Mouse (Mus musculus): ENCODE results near the gene Sstr3.

Gene Sstr3

DNA sequence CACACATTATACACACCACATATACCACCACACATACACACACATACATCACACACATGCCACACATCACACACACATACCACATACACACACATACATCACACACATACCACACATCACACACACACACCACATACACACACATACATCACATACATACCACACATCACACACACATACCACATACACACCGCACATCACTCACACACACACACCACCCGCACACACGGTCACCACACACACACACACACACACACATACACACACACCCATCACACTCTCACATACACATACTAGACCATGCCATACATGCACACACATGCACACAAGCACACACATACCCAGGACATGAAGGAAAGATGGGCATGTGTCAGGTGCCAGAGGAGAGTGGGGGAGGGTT lies 18.9 kb upstream of the Sstr3 start:
- DNase-seq (ENCODE audit: low read depth, low spot score): no peak

DNA sequence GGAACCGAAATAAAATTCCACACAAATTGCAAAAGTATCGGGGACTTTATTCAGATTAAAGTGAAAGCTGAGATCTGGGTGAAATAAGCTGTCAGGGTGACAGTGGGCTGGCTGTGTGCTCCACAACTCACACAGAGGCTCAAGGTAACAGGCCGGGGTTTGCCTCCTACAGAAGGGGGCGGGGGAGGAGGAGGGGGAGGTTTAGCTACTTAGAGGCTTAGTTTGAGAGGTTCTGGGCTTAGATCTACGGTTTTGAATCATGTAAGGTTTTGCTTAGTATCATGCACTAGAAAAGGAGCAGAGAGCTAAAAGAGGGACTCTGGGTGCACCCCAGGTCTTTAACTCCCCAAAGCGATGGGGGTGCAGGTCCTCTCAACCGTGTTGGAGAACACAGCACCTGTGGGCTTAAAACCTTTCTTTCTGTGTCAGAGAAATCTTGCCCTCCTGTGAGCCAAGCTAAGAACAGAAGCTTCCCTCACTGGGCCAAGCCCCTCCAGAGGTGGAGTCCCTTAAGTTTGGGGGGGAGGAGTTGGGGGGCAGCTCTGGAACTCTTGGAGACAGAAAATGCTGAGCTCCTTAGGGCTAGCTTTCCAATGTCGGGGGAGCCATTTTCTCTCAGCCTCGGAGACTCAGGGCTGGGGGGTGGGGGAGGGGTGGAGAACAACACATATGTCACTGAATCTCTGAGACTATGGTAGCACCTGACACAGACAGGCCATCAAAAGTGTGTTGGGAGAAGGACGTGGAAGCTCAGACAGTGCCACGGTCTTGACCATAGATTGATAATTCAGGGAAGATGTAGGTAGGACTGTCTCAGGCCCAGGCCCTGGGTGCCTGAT lies 14.9 kb upstream of the Sstr3 start:
- DNase-seq (ENCODE audit: low read depth, low spot score): no peak

DNA sequence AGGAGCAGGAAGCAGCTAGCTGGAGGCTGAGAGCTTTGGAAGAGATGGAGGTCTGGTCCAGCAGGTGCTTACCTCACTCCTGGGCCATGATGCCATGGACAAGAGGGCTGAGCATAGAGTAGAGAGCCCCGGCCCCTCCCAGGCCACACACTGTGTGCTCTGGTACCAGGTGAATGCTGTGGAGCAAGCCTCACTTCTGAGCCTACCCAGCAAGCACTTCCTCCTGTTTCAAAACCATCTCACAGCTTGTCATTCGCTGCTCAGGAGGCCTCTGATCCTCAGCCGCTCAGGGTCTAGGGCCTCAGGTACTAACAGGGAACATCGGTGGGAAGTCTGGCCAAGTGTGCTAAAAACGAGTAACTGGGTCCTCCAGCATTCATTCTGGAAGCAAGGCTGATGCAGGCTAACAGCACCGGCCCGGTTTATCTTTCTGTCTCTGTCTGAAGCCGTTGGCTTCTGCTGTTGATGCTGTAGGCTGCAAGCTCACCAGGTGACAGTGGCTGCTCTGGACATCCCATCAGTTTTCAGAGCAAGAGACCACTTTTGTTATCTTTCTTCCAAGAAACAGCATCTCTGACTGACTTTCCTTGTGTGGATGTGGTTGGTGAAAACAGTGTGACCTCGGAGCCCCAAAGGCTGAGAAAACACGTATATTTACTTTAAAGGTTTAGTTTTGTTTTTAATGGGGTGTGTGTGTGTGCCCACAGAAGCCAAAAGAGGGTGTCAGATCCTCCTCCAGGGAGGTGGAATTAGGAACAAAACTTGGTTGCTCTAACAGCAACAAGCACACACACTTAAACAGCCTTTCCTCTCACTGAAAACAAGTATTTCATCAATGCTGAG lies 13.4 kb upstream of the Sstr3 start:
- no peak for DNase-seq (ENCODE audit: low read depth, low spot score)

DNA sequence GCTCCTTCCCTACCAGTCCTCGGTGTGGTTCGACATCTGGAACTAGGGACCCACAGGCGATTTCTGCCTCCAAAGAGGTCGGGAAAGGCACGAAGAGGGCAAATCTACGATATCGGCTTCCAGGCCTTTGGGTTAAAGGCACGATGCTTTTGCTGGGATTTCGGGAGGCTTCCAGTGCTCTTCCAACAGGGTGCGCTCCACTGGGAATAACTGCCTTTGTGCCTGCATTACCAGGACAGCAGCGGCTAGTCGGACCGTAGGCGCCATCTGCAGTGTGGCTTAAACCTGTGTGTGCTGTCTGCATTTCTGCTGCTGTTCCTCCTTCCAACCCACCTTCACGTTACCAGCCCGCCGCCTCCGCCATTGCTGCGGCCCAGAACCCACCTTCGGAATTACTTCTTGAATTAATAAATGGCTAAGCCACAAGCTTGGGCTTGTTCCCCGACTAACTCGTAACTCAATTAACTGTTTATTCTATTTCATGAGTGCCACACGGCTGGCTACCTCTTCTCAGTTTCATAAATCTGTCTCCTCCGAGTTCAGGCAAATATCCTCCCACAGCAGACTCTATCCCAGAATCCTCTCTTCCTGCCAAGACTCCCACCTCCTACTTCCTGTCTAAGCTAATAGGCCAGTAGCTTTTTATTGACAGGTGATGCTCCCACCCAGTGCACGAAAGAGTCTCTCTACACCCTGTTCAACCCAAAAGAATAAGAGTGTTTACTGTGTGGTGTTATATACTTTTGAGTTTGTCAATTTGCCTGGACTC lies 10.2 kb upstream of the Sstr3 start:
- peak; percentile 86 for DNase-seq (ENCODE audit: low read depth, low spot score)

DNA sequence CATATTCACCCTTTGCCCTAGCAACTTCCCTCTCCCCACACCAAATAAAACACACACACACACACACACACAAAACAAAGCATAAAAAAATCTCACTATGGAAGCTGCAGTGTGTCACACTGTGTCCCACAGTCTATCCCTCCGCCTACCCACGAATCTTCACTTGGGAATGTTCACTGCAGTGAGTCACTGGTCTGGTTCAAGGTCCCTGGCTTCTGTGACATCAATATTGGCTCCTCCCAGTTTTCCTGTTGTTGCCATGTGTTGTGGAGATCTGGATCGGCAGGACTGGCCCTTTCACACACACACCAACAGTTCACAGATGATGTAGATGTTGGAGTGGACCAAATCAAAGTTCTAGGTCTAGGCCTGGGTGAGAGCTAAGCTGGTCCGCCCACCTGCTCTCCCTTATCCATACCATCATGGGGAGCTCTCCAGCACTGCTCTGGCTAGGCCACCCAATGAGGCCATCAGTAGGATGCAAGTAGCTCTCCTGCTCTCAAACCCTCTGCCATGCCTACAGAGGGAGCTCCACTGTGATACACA lies 4.8 kb upstream of the Sstr3 start:
- DNase-seq (ENCODE audit: low read depth, low spot score): peak; percentile 18

DNA sequence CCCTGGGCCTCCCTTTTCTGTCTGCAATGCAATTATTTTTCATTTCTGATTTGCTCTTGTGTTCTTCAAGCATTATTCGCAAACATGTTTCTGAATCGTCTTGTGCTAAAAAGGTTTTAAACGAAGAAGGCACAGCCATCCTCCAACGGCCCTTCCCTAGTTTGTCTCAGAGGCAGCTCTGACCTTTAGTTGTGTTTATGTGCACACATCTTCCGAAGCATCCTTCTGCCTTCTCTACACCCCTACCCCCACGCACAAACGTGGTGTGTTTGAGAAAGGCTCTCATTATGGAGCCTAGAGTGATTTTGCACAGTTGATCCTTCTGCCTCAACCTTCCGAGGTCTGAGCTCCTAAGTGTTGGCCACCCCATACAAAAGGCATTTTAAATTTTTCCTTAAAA lies 4.2 kb upstream of the Sstr3 start:
- no peak for DNase-seq (ENCODE audit: low read depth, low spot score)

DNA sequence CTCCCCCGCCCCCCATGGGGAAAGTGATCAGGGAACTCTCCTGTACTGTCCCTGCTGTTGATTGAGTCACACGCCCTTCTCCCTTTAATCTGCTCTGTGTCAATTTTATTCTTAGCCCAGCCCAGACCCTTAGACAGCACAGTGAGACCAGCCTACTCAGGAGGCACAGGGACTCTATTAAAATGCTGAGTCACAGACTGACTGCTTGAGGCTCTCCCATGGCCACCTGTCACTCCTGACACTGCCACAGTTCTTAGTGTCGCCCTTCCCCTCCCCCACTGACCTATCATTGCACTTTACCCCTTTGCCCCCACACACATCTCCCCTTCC lies 3.8 kb upstream of the Sstr3 start:
- DNase-seq (ENCODE audit: low read depth, low spot score): peak; percentile 69

DNA sequence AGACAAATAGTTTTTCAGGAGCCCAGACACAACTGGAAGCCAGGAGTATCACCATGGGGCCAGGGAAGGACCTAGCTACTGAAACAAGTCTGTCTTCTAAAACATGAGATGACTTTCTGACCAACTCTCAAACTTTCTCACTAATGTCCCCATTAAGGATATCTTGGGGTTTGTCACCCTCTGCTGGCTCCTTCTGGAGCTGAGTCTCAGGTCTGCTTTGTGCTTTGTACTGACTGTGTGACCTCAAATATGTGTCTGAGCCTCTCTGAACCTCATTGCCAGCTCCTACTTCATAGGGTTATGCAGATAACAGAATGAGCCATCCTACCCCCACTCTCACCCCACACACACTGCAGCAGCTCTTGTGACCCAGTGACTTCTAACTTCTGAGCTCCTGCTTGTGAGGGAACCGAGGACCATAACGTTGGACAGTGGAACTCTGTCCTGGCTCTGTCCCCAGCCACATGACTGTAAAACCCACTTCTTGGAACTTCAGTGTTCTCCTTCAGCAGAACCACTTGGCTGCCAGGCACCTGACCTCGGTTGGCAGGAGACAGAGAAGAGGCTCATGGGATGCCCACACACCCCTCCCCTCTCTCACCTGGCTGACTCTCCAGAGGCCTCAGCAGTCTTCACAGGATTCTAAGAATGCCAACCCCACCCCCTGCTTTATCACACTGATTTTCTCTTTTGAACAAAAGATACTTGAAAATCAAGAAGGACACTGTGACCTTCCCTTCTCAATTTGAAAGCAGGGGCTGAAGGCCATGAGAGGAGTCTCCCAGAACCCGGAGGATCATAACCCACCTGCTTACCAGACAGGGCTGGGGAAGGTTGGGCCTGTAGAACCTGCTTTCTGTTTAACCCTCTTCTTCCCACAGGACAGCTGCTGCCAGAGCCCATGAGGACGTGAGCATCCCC lies 3.2 kb upstream of the Sstr3 start:
- DNase-seq (ENCODE audit: low read depth, low spot score): peak; percentile 35

DNA sequence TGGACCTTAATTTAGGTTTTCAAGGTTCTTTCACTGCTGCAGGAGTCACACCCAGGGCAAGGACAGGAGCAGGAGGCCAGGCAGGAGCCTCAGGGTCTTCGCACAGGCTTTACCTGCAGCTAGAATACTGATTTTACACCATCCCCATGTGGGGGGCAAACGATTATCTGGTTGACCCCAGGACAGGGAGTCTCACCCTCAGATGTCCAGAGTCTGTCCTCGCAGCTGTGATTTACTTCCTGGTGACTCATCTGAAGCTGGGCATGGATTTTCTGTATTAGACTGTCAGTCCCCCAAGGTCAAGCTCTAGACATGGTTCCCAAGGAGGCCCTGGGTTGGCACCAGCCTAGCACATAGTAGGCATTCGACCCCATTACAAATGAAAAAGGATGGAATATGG lies 1.6 kb upstream of the Sstr3 start:
- no peak for DNase-seq (ENCODE audit: low read depth, low spot score)

DNA sequence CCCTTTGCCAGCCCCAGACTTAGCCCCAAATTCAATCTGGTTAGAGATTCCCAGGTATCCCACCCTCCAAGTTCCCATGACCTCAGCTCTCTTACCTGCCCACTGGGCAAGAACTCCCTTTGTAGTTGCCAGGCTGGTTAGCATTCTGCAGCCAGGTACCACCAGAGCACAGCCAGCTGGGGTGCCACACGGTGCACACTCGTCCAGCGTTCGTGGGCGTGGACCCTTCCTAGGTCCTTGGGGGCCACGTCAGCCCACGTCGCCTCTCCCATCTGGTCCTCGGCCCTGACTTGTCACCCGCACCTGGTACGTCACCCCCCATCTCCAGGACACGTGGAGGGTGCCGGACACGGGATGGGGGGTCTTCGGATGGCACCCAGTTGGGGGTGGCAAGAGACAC lies 444 bp downstream of the Sstr3 start:
- no peak for DNase-seq (ENCODE audit: low read depth, low spot score)

DNA sequence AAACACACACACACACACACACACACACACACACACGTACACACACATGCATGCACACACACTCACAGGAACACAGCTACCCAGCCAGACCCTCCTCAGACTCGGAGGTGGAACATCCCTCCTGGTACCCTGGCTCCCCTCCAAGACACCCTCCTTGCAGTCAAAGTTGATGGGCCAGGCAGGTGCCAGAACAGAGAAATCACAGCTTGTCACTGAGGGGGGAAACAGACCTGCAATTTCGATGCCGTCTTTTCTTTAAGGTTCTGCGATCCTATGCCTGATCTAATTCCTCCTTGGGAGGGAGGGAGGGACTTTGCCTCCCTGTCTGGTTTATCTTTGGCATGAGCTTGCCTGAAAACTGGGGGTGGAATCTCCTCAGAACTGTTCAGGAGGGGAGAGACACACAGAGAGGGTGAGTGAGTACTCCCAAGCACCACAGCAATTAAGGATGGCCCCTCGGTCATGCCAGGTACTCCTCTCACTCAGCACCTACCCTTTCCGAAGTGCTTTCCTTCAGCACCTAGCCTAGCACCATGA lies 1.6 kb downstream of the Sstr3 start:
- no peak for DNase-seq (ENCODE audit: low read depth, low spot score)

DNA sequence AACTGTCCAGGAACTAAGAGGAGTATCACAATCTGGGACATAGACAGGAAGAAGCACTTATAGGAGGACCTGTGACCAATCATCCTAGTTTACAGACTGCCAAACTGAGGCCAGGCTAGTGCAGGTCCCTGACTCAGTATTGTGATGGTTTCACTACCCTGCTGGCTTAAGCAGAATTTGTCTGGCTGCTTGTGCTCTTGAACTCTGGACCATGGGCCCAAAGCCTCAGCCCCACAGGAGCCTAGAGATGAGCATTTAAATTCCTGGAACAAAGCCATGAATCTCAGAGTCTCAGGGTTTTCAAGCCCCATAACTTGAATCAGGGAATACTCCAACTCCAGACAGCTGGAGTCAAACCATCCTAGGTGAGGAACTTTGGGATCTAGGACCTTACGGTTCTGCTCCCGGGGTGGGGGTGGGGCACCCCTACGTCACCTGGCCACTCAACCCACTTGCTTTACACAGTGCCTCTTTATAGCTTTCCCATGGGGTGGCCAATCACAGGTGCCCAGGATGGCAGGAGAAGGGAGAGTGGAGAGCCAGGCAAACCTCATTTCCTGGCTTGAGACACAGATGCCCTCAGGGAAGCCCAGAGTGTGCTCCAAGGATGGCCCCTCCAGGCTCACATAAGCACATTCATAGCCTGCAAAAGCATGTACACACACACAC lies 2.3 kb downstream of the Sstr3 start:
- no peak for DNase-seq (ENCODE audit: low read depth, low spot score)

DNA sequence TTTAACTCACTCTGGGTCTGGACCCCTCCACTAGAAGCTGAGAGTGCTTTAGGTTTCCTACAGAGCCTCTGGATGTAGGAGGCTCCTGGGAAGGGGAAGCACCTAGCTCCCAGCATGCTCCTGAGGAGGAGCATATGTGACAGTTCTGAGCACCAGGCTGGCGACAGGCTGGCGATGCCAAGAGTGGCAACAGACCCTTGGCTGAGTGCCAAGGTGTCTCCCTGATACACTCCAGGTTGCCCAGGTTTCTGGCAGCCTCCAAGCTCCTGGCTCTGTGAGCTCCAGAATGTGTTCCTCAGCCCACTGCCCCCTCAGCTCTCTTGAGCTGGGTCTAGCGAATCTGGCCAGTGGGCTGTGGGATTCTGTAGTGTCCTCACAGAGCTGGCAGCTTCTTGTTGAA lies 2.9 kb downstream of the Sstr3 start:
- no peak for DNase-seq (ENCODE audit: low read depth, low spot score)

DNA sequence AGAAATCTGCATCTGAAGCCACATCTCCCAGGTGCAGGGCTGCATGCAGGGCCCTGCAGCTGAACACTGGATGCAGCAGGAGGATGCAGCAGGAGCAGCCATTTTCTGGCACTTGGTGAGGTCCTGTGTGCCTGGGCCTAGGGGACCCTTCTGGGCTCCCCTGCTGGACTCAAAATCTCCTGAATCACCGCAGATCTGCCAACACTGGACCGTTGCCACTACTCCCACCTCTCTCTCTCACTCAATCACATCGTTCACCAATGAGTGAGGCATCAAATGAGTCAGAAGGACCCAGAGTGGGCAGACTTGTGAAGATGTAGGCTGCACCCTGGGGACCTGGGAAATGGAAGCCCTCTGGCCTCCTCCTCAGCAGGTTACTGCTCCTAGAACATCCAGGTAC lies 3.4 kb downstream of the Sstr3 start:
- no peak for DNase-seq (ENCODE audit: low read depth, low spot score)

DNA sequence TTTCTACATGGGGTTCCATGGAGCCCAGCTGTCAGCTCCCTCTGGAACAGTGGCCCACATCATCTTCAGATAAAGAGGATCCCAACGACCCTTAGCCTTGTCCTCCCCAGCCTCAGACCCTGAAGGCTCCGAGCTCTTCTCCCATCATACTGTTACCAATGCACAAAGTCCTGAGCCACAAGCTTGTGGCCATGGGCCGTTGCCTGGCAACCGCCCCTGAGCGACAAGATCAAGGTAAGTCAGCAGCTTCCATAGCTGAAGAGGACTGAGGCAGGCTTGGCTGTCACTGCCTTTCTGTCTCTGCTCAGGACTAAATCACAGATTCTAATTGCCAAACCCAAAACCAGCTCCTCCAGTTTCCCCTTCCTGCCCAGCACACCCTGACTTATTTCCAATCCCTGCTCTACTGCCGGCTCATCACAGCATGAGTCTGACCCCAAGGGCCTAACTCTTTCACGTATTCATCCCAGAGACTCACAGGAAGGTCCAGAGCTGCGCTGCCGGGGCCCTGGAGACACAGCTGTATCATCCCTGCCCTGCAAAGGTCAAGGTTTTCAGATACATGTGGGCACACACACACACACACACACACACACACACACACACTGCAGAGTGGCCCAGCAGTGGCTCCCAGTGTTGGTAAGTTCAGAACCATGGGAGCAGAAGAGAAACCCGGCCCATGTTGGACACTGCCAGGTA lies 8.6 kb downstream of the Sstr3 start:
- DNase-seq (ENCODE audit: low read depth, low spot score): peak; percentile 42

DNA sequence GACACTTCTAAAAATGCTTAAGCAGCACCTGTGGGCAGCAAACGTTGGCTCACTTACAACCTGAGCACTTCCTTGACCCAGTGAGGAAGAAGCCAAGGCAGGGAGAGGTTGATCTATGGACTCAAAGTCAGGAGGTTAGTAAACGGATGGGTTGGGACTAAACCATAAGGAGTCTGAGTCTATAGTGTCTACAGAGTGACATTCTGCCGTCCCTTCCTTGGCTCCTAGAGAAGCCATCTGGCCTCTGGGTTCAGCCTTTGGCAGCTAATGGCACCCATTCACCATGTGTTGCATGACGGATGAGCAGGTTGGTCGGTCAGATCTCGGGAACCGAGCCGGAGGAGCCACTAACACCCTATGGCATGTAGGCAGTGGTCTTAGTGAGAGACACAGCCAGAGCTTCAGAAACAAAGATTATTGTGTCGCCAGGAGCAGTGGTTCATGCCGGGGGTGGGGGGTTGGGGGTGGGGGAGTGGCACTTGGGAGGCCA lies 11.1 kb downstream of the Sstr3 start:
- DNase-seq (ENCODE audit: low read depth, low spot score): no peak

DNA sequence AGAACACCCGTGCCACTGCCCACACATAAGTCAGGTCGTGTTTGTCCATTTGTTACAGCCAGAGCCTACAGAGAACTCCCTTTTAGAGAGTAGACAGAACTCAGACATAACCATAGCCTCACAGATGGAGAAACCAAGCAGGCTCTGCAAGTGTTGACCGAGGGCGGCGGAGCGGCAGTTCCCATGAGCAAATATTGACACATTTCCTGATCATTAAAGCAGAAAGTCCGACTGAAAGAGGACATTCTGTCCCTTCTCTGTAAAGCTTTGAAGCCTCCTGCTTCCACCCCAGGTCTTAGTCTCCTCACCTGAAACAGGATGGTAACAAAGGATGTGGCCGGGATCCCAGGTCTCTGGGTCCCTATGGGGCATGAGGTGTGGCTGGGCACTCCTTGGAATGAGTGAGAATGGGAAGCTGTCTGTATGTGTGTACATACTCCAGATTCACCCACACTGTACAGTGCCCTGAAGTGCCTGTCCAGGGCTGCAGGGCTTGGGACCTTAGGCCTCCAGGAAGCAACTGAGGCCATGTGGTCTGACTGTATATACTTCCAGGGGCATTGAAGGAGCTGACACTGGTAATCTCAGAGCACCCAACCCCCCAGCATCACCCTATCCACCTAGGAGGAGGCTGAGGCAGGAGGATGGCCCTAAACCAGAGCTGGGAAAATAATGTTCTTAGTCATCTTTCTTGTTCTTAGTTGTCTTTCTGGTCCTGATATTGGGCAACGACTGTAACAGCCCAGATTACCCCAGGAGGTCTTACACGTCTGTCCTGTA lies 11.7 kb downstream of the Sstr3 start:
- no peak for DNase-seq (ENCODE audit: low read depth, low spot score)

DNA sequence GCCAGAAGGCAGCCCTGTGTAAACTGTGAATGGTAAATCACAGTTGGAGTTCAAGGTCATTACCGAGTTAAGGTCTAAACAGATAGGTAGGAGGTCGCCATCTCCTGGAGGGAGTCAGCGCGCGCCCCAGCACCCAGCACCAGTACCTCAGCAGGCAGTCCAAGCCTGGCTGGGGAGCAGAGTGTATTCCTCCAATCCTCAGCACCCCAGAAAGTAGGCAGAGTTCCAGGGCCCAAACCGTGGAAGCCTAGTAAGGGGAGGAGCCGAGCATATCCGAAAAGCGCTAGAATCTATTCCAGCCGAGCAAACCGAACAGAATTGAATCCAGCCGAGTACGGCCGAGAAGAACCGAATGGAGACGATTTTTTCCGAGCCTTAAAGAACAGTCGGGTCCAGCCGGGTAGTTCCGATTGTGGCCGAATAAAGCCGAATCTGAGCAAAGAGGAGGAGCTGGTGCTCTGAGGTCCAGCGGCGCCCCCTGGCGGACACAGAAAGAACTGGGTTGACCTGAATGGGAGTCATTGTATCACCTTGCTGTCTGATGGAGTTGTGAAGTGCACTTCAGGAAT lies 12.5 kb downstream of the Sstr3 start:
- DNase-seq (ENCODE audit: low read depth, low spot score): peak; percentile 96

DNA sequence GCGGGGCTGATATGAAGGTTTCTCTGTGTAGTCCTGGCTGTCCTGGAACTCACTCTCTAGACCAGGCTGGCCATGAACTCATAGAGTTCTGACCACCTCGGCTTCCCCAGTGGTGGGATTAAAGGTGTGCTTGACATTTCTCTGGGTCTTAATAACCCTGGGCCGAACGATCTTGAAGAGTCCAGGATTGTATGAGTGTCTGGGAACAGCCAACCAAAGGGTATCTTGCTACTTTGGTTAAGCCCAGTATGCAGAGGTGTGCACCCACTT lies 13.1 kb downstream of the Sstr3 start:
- DNase-seq (ENCODE audit: low read depth, low spot score): no peak

Data from R1 (cell line).